Mouse (Mus musculus): ENCODE data around the gene Ccdc8. TPM values are rescaled to one million over a fixed set of nuclear protein-coding genes. Genes with fewer than 3 reads are reported as not detected.
A peak's percentile ranks its signal among the peaks of the same experiment; 100 is the strongest.

Gene Ccdc8
- 6.0 and 7.1 TPM in 2 replicates for total RNA-seq (2014; rRNA removed)
- 3.0 and 3.6 TPM in 2 replicates for polyA plus RNA-seq (2015; fragmentation: Nextera tagmentation; extraction: Ambion mirVana)

DNA sequence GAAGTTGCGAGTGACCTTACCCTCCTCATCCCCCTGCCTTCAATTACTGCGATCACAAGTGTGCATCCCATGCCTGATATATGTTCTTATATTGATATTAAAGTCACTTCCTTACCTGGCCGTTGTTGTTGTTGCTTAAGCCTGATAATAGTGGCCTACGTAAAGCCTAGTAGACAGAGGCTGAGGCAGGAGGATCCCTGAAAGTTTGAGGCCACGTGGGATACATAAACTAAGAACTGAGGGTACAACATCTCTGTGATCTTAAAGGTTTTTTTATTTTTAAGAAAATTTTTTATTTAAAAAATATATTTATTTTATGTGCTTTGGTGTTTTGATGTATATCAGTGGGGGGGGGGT is at the start of gene Ccdc8:
TSS of gene Ccdc8 (plus strand) at position 258 of the 357 bp plus-strand sequence.
- peaks cover 7% of the 10 kb centered on the region; the same call in 1 of the 2 replicates for H3K4me1 ChIP-seq (ENCODE audit: insufficient read depth, low read length)
- no peaks in the 10 kb centered on the region for H3K36me3 ChIP-seq (ENCODE audit: insufficient read depth, low read length)
- H3K4me2 ChIP-seq (ENCODE audit: low read depth, low read length): peak within 1 kb of the TSS; percentile 59
- peak within 1 kb of the TSS; percentile 38 for H3K4me3 ChIP-seq (ENCODE audit: low read length)
- 93% methylated on average over 5 of the region's 5 CpGs for WGBS
- ATAC-seq (no peak), DNase-seq (ENCODE audit: low spot score) (no peak)
- no peaks in the 10 kb centered on the region for H3K9me3 ChIP-seq (ENCODE audit: low read length)
- no peak for TF ChIP-seq CTCF (IDR thresholded peaks at IDR 0.05; ENCODE audit: low read depth)
- H3K9ac ChIP-seq (replicated peaks; ENCODE audit: low read length): peak within 1 kb of the TSS; percentile 53; the same call in 1 of the 2 replicates
- no peaks in the 10 kb centered on the region for H3K27me3 ChIP-seq (ENCODE audit: insufficient read depth, low read length)
- peak within 1 kb of the TSS; percentile 74; the same call in 1 of the 2 replicates for H3K27ac ChIP-seq

- H3K27me3 ChIP-seq (ENCODE audit: insufficient read depth, low read length): no peaks in the 10 kb centered on the region
- ATAC-seq (no peak), DNase-seq (ENCODE audit: low spot score) (peak; percentile 68)
- no peak overlapping the region for H3K4me3 ChIP-seq (ENCODE audit: low read length)
- no peak for TF ChIP-seq CTCF (IDR thresholded peaks at IDR 0.05; ENCODE audit: low read depth)
- no peaks in the 10 kb centered on the region for H3K36me3 ChIP-seq (ENCODE audit: insufficient read depth, low read length)
- H3K9ac ChIP-seq (replicated peaks; ENCODE audit: low read length): no peak overlapping the region
- no peak overlapping the region for H3K4me2 ChIP-seq (ENCODE audit: low read depth, low read length)
- H3K4me1 ChIP-seq (ENCODE audit: insufficient read depth, low read length): peaks cover 27% of the 10 kb centered on the region
- H3K9me3 ChIP-seq (ENCODE audit: low read length): no peaks in the 10 kb centered on the region
- 27% methylated on average over 4 of the region's 4 CpGs for WGBS
- H3K27ac ChIP-seq: peak overlapping the region; percentile 91
Observed at GRCm38 (mm10) chr7:16942861-16943260, 49.6 kb upstream of the Ccdc8 start.

- WGBS: 7% methylated on average over 36 of the region's 36 CpGs
- TF ChIP-seq CTCF (IDR thresholded peaks at IDR 0.05; ENCODE audit: low read depth): no peak
- no peaks in the 10 kb centered on the region for H3K36me3 ChIP-seq (ENCODE audit: insufficient read depth, low read length)
- H3K27me3 ChIP-seq (ENCODE audit: insufficient read depth, low read length): no peaks in the 10 kb centered on the region
- peak within 1 kb of the TSS; percentile 72 for H3K9ac ChIP-seq (replicated peaks; ENCODE audit: low read length)
- H3K4me2 ChIP-seq (ENCODE audit: low read depth, low read length): peak within 1 kb of the TSS; percentile 96
- DNase-seq (ENCODE audit: low spot score) (peak; percentile 97), ATAC-seq (peak; percentile 87)
- peak within 1 kb of the TSS; percentile 91 for H3K27ac ChIP-seq
- H3K4me3 ChIP-seq (ENCODE audit: low read length): peak within 1 kb of the TSS; percentile 64
- no peaks in the 10 kb centered on the region for H3K9me3 ChIP-seq (ENCODE audit: low read length)
- H3K4me1 ChIP-seq (ENCODE audit: insufficient read depth, low read length): peaks cover 38% of the 10 kb centered on the region
Observed at GRCm38 (mm10) chr7:16944061-16944807, 48.3 kb upstream of the Ccdc8 start, which contains the start of gene Pnmal2. Pnmal2 (plus strand) TSS chr7:16944682.

GRCm38 (mm10) chr7:16944808-16945315 is 47.6 kb upstream of the Ccdc8 start:
- 2% methylated on average over 22 of the region's 22 CpGs for WGBS
- TF ChIP-seq CTCF (IDR thresholded peaks at IDR 0.05; ENCODE audit: low read depth): no peak
- DNase-seq (ENCODE audit: low spot score): peak; percentile 46
- Histone ChIP-seq H3K27ac (peak overlapping the region; percentile 91), H3K27me3 (ENCODE audit: insufficient read depth, low read length) (no peaks in the 10 kb centered on the region), H3K4me3 (ENCODE audit: low read length) (peak overlapping the region; percentile 64), H3K36me3 (ENCODE audit: insufficient read depth, low read length) (no peaks in the 10 kb centered on the region), H3K4me1 (ENCODE audit: insufficient read depth, low read length) (peaks cover 41% of the 10 kb centered on the region), H3K9ac (replicated peaks; ENCODE audit: low read length) (peak overlapping the region; percentile 72), H3K4me2 (ENCODE audit: low read depth, low read length) (peak overlapping the region; percentile 96), H3K9me3 (ENCODE audit: low read length) (no peaks in the 10 kb centered on the region)
- ATAC-seq: peak; percentile 20

GRCm38 (mm10) chr7:16945419-16945818 is 47.1 kb upstream of the Ccdc8 start:
- Histone ChIP-seq H3K4me2 (ENCODE audit: low read depth, low read length) (peak overlapping the region; percentile 96), H3K4me3 (ENCODE audit: low read length) (peak overlapping the region; percentile 64), H3K4me1 (ENCODE audit: insufficient read depth, low read length) (peaks cover 38% of the 10 kb centered on the region), H3K9me3 (ENCODE audit: low read length) (no peaks in the 10 kb centered on the region), H3K9ac (replicated peaks; ENCODE audit: low read length) (peak overlapping the region; percentile 72), H3K27me3 (ENCODE audit: insufficient read depth, low read length) (no peaks in the 10 kb centered on the region), H3K36me3 (ENCODE audit: insufficient read depth, low read length) (no peaks in the 10 kb centered on the region), H3K27ac (peak overlapping the region; percentile 91)
- 6% methylated on average over 17 of the region's 17 CpGs for WGBS
- ATAC-seq: no peak
- DNase-seq (ENCODE audit: low spot score): peak; percentile 59
- TF ChIP-seq CTCF (IDR thresholded peaks at IDR 0.05; ENCODE audit: low read depth): no peak

DNA sequence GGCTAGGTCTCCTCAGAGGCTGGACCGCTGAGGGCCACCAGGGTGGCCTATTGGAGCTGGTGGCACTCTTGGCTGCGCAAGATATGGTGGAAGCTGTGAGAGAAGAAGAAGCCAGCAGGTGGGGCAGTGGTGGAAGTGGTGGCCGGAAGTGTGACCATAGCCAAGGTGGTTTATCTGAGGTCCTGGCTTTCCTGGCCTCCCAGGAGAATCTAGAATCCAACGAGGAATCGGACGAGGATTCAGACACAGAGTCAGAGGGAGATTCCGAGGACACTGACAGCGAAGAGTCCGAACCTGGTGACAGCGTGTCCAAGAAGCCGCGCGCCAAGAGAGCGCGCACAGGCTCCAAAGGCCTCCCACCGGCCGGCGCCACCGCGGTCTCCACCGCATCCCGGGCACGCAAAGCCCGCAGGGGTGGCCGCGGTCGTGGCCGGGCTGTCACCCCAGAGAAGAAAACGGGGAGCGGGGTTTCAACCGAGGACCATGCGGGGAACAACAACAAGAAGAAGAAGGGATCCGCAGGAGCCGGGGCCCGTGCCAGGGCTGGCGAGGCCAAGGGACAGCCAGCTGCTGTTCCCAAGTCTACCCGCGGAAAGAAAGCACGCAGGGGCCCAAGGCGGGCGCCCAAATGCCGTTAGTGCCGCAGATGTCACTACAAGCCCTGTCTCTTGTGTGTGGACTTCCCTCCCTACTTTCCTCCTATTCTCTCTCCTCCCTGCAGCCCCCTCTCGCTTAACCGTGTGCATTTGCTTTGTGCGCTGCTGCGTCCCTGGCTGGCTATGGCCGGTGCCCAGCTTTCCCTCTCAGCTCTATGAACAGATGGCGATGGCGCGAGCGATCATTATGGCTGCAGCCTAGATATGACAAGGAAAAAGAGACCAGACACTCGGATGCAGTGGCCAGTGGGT is 45.8 kb upstream of the Ccdc8 start:
- Histone ChIP-seq H3K36me3 (ENCODE audit: insufficient read depth, low read length) (no peaks in the 10 kb centered on the region), H3K4me3 (ENCODE audit: low read length) (peak overlapping the region; percentile 64), H3K27me3 (ENCODE audit: insufficient read depth, low read length) (no peaks in the 10 kb centered on the region), H3K9ac (replicated peaks; ENCODE audit: low read length) (peak overlapping the region; percentile 72), H3K4me2 (ENCODE audit: low read depth, low read length) (peak overlapping the region; percentile 96), H3K4me1 (ENCODE audit: insufficient read depth, low read length) (peaks cover 36% of the 10 kb centered on the region), H3K27ac (peak overlapping the region; percentile 91), H3K9me3 (ENCODE audit: low read length) (no peaks in the 10 kb centered on the region)
- peak; percentile 63 for DNase-seq (ENCODE audit: low spot score)
- TF ChIP-seq CTCF (IDR thresholded peaks at IDR 0.05; ENCODE audit: low read depth): peak; percentile 38; the same call in 1 of the 2 replicates
- WGBS: 3% methylated on average over 53 of the region's 53 CpGs
- ATAC-seq: no peak

All from hindbrain, postnatal 0 days (tissue).